Mouse (Mus musculus): ENCODE measurements at regions not wholly inside any gene's neighbourhood (a gene's known extent, or its start where the extent isn't known, plus 50 kb on each side); places are given as distances from the start of the nearest gene placed in this dataset.

GRCm38 (mm10) chr12:119054560-119054959 is 88.3 kb upstream of the Abcb5 start:
- 14% methylated on average over 3 of the region's 3 CpGs for WGBS
- ATAC-seq (ENCODE audit: insufficient number of reproducible peaks, insufficient read depth, low FRiP score, low read depth), result peak; percentile 65; the same call in 1 of the 2 replicates
- Histone ChIP-seq H3K4me2 (replicated peaks; ENCODE audit: low read depth, low read length) (no peak overlapping the region), H3K4me3 (ENCODE audit: low read depth, low read length) (no peak overlapping the region), H3K27me3 (ENCODE audit: control insufficient read depth, insufficient read depth, low read length) (no peaks in the 10 kb centered on the region), H3K4me1 (ENCODE audit: control insufficient read depth, insufficient read depth, low read length) (no peaks in the 10 kb centered on the region), H3K9me3 (ENCODE audit: control insufficient read depth, low read depth, low read length) (no peaks in the 10 kb centered on the region), H3K9ac (replicated peaks; ENCODE audit: low read depth, low read length) (no peak overlapping the region), H3K27ac (ENCODE audit: low read length) (no peak overlapping the region), H3K36me3 (ENCODE audit: control insufficient read depth, insufficient read depth, low read length) (no peaks in the 10 kb centered on the region)

- Histone ChIP-seq H3K9ac (replicated peaks; ENCODE audit: low read depth, low read length) (no peak overlapping the region), H3K4me3 (ENCODE audit: low read depth, low read length) (no peak overlapping the region), H3K27ac (ENCODE audit: low read length) (no peak overlapping the region), H3K4me1 (ENCODE audit: control insufficient read depth, insufficient read depth, low read length) (no peaks in the 10 kb centered on the region), H3K36me3 (ENCODE audit: control insufficient read depth, insufficient read depth, low read length) (no peaks in the 10 kb centered on the region), H3K4me2 (replicated peaks; ENCODE audit: low read depth, low read length) (no peak overlapping the region), H3K27me3 (ENCODE audit: control insufficient read depth, insufficient read depth, low read length) (no peaks in the 10 kb centered on the region), H3K9me3 (ENCODE audit: control insufficient read depth, low read depth, low read length) (no peaks in the 10 kb centered on the region)
- WGBS, result 37% methylated on average over 2 of the region's 2 CpGs
- ATAC-seq (ENCODE audit: insufficient number of reproducible peaks, insufficient read depth, low FRiP score, low read depth), result no peak; the same call in 1 of the 2 replicates
Observed at GRCm38 (mm10) chr12:119051692-119052379, 85.6 kb upstream of the Abcb5 start.

GRCm38 (mm10) chr12:119038306-119038705 is 72.1 kb upstream of the Abcb5 start:
- Histone ChIP-seq H3K4me2 (replicated peaks; ENCODE audit: low read depth, low read length) (no peak overlapping the region), H3K4me1 (ENCODE audit: control insufficient read depth, insufficient read depth, low read length) (no peaks in the 10 kb centered on the region), H3K9ac (replicated peaks; ENCODE audit: low read depth, low read length) (no peak overlapping the region), H3K36me3 (ENCODE audit: control insufficient read depth, insufficient read depth, low read length) (no peaks in the 10 kb centered on the region), H3K4me3 (ENCODE audit: low read depth, low read length) (no peak overlapping the region), H3K27me3 (ENCODE audit: control insufficient read depth, insufficient read depth, low read length) (no peaks in the 10 kb centered on the region), H3K9me3 (ENCODE audit: control insufficient read depth, low read depth, low read length) (no peaks in the 10 kb centered on the region), H3K27ac (ENCODE audit: low read length) (no peak overlapping the region)
- ATAC-seq (ENCODE audit: insufficient number of reproducible peaks, insufficient read depth, low FRiP score, low read depth), result no peak
- 95% methylated on average over 3 of the region's 3 CpGs for WGBS

- no peak overlapping the region for H3K27ac ChIP-seq (ENCODE audit: low read length)
- no peaks in the 10 kb centered on the region for H3K9me3 ChIP-seq (ENCODE audit: control insufficient read depth, low read depth, low read length)
- ATAC-seq (ENCODE audit: insufficient number of reproducible peaks, insufficient read depth, low FRiP score, low read depth), result no peak
- no peak overlapping the region for H3K4me2 ChIP-seq (replicated peaks; ENCODE audit: low read depth, low read length)
- no peaks in the 10 kb centered on the region for H3K4me1 ChIP-seq (ENCODE audit: control insufficient read depth, insufficient read depth, low read length)
- 88% methylated on average over 4 of the region's 4 CpGs for WGBS
- H3K9ac ChIP-seq (replicated peaks; ENCODE audit: low read depth, low read length), result no peak overlapping the region
- no peak overlapping the region for H3K4me3 ChIP-seq (ENCODE audit: low read depth, low read length)
- no peaks in the 10 kb centered on the region for H3K27me3 ChIP-seq (ENCODE audit: control insufficient read depth, insufficient read depth, low read length)
- no peaks in the 10 kb centered on the region for H3K36me3 ChIP-seq (ENCODE audit: control insufficient read depth, insufficient read depth, low read length)
Observed at GRCm38 (mm10) chr12:119034828-119035227, 68.6 kb upstream of the Abcb5 start.

- Histone ChIP-seq H3K4me3 (ENCODE audit: low read depth, low read length) (no peak overlapping the region), H3K27me3 (ENCODE audit: control insufficient read depth, insufficient read depth, low read length) (no peaks in the 10 kb centered on the region), H3K4me1 (ENCODE audit: control insufficient read depth, insufficient read depth, low read length) (peaks cover 3% of the 10 kb centered on the region), H3K36me3 (ENCODE audit: control insufficient read depth, insufficient read depth, low read length) (no peaks in the 10 kb centered on the region), H3K27ac (ENCODE audit: low read length) (no peak overlapping the region), H3K9ac (replicated peaks; ENCODE audit: low read depth, low read length) (no peak overlapping the region), H3K4me2 (replicated peaks; ENCODE audit: low read depth, low read length) (no peak overlapping the region), H3K9me3 (ENCODE audit: control insufficient read depth, low read depth, low read length) (no peaks in the 10 kb centered on the region)
- no peak for ATAC-seq (ENCODE audit: insufficient number of reproducible peaks, insufficient read depth, low FRiP score, low read depth)
- WGBS, result 76% methylated on average over 2 of the region's 2 CpGs
Observed at GRCm38 (mm10) chr12:119028711-119029110, 62.5 kb upstream of the Abcb5 start.

- H3K4me3 ChIP-seq (ENCODE audit: low read depth, low read length), result no peak overlapping the region
- ATAC-seq (ENCODE audit: insufficient number of reproducible peaks, insufficient read depth, low FRiP score, low read depth), result no peak
- H3K4me1 ChIP-seq (ENCODE audit: control insufficient read depth, insufficient read depth, low read length), result peaks cover 3% of the 10 kb centered on the region
- no peak overlapping the region for H3K9ac ChIP-seq (replicated peaks; ENCODE audit: low read depth, low read length)
- H3K36me3 ChIP-seq (ENCODE audit: control insufficient read depth, insufficient read depth, low read length), result no peaks in the 10 kb centered on the region
- H3K4me2 ChIP-seq (replicated peaks; ENCODE audit: low read depth, low read length), result no peak overlapping the region
- WGBS, result 78% methylated on average over 2 of the region's 2 CpGs
- no peak overlapping the region for H3K27ac ChIP-seq (ENCODE audit: low read length)
- H3K9me3 ChIP-seq (ENCODE audit: control insufficient read depth, low read depth, low read length), result no peaks in the 10 kb centered on the region
- no peaks in the 10 kb centered on the region for H3K27me3 ChIP-seq (ENCODE audit: control insufficient read depth, insufficient read depth, low read length)
Observed at GRCm38 (mm10) chr12:119028161-119028560, 61.9 kb upstream of the Abcb5 start.

- Histone ChIP-seq H3K9me3 (ENCODE audit: control insufficient read depth, low read depth, low read length) (no peaks in the 10 kb centered on the region), H3K4me3 (ENCODE audit: low read depth, low read length) (no peak overlapping the region), H3K27ac (ENCODE audit: low read length) (no peak overlapping the region), H3K9ac (replicated peaks; ENCODE audit: low read depth, low read length) (no peak overlapping the region), H3K27me3 (ENCODE audit: control insufficient read depth, insufficient read depth, low read length) (no peaks in the 10 kb centered on the region), H3K36me3 (ENCODE audit: control insufficient read depth, insufficient read depth, low read length) (no peaks in the 10 kb centered on the region), H3K4me2 (replicated peaks; ENCODE audit: low read depth, low read length) (no peak overlapping the region), H3K4me1 (ENCODE audit: control insufficient read depth, insufficient read depth, low read length) (peaks cover 3% of the 10 kb centered on the region)
- WGBS, result 35% methylated on average over 4 of the region's 4 CpGs
- ATAC-seq (ENCODE audit: insufficient number of reproducible peaks, insufficient read depth, low FRiP score, low read depth), result no peak
Observed at GRCm38 (mm10) chr12:119027701-119028100, 61.5 kb upstream of the Abcb5 start.

GRCm38 (mm10) chr12:119026311-119026710 is 60.1 kb upstream of the Abcb5 start:
- no peaks in the 10 kb centered on the region for H3K36me3 ChIP-seq (ENCODE audit: control insufficient read depth, insufficient read depth, low read length)
- no peaks in the 10 kb centered on the region for H3K9me3 ChIP-seq (ENCODE audit: control insufficient read depth, low read depth, low read length)
- H3K27me3 ChIP-seq (ENCODE audit: control insufficient read depth, insufficient read depth, low read length), result no peaks in the 10 kb centered on the region
- no peak overlapping the region for H3K4me2 ChIP-seq (replicated peaks; ENCODE audit: low read depth, low read length)
- ATAC-seq (ENCODE audit: insufficient number of reproducible peaks, insufficient read depth, low FRiP score, low read depth), result no peak
- peaks cover 3% of the 10 kb centered on the region for H3K4me1 ChIP-seq (ENCODE audit: control insufficient read depth, insufficient read depth, low read length)
- H3K9ac ChIP-seq (replicated peaks; ENCODE audit: low read depth, low read length), result no peak overlapping the region
- H3K4me3 ChIP-seq (ENCODE audit: low read depth, low read length), result no peak overlapping the region
- H3K27ac ChIP-seq (ENCODE audit: low read length), result no peak overlapping the region
- WGBS, result 63% methylated on average over 1 of the region's 1 CpGs

GRCm38 (mm10) chr12:119024063-119024462 is 57.8 kb upstream of the Abcb5 start:
- H3K9ac ChIP-seq (replicated peaks; ENCODE audit: low read depth, low read length), result no peak overlapping the region
- WGBS, result 57% methylated on average over 1 of the region's 1 CpGs

More at GRCm38 (mm10) chr12:119024063-119024462, 57.8 kb upstream of the Abcb5 start:
- Histone ChIP-seq H3K4me3 (ENCODE audit: low read depth, low read length) (no peak overlapping the region), H3K4me2 (replicated peaks; ENCODE audit: low read depth, low read length) (no peak overlapping the region), H3K9me3 (ENCODE audit: control insufficient read depth, low read depth, low read length) (no peaks in the 10 kb centered on the region), H3K27me3 (ENCODE audit: control insufficient read depth, insufficient read depth, low read length) (no peaks in the 10 kb centered on the region), H3K4me1 (ENCODE audit: control insufficient read depth, insufficient read depth, low read length) (peaks cover 3% of the 10 kb centered on the region), H3K36me3 (ENCODE audit: control insufficient read depth, insufficient read depth, low read length) (no peaks in the 10 kb centered on the region), H3K27ac (ENCODE audit: low read length) (no peak overlapping the region)
- no peak for ATAC-seq (ENCODE audit: insufficient number of reproducible peaks, insufficient read depth, low FRiP score, low read depth)
